Mouse (Mus musculus): ENCODE data around the gene Rhbg.

The Rhbg gene

DNA sequence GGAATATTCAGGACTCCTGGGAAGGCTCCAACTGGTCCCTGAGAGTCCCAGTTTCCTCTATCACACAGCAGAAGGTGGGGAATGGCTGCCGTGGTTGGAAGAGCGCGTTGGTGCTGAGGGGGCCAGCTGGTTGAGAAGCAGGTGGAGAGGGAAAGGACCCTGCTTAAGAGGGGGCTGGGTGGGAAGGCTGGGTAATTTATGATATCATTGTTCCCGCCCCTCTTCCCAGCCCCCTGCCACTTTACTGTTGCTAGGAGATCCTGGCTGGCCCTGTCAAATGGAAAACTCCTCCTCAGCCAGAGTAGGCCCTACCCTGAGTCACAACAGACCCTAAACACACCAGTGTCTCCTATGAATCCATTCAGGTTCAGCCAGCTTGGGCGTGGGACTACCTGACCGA lies 26.5 kb downstream of the Rhbg start:
- DNase-seq (ENCODE audit: low spot score), result no peak

DNA sequence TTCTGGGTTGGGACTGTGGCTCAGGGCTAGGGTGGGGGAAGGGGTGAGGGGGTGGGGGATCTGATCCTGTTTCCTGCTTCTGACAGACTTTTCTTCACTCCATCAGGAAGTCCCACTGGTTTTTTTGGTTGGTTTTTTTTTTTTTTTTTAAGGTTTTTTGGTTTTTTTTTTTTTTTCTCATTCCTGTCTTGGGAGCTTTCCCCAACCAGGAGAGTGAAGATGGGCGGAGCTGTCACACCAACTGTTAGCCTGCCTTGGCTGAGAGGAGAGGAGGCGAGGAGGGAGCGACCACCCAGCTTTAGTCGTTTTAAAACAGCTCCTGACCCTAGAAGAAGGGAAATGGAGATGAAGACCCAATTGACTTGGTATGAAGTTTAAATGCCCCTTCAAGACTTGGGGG lies 27.2 kb downstream of the Rhbg start:
- no peak for DNase-seq (ENCODE audit: low spot score)

DNA sequence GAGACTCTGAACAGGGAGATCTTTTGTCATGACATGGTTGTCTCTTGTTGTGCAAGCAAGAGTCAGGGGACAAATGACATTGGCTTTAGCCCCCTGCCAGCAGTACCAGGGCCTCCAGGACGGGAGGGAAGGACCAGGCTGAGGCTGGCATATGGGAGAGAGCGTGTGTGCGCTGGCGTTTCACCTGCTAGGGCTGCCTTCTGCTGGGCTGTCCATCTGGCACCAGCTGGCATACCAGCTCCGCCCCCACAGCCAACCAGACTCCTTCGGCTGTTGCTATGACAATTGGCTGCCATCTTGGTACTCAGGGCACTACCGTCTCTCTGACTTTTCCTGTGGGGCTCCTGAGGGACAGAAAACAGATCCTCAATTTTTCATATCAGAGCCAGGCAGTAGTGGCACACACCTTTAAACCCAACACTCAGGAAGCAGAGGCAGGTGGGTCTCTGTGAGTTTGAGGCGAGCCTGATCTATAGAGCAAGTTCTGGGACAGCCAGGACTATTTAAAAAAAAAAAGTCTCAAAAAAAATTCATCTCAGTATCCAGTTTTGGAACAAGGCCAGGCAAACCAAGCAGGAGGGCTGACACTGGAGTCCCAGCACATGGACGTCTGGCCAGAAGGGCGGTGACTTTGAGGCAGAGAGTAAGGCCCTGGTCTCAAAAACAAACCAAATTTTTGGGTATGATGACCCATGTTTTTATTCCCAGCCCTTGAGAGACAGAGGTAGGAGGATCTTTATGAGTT lies 28.2 kb downstream of the Rhbg start:
- no peak for DNase-seq (ENCODE audit: low spot score)

GRCm38 (mm10) chr3:88224929-88225328 lies 29.6 kb downstream of the Rhbg start:
- no peak for DNase-seq (ENCODE audit: low spot score)

DNA sequence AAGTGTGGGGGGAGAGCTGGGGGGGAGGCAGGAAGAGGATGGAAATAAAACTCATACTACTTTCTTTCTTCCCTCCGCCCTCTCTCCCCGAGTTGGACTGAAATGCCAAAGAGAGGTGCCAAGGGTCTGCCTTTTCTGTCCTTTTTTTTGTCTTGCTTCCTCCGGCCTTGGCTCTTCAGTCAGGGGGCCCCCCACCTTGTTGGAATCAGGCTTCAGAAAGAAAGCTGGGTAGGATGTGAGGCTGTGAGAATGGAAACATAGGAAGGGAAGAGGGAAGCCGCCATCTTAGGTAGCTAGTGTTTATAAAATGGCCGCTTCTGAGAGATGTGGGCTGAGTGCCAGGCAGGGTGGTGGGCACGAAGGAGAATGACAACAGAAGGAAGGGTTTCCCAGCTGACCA lies 32.1 kb downstream of the Rhbg start:
- no peak for DNase-seq (ENCODE audit: low spot score)

DNA sequence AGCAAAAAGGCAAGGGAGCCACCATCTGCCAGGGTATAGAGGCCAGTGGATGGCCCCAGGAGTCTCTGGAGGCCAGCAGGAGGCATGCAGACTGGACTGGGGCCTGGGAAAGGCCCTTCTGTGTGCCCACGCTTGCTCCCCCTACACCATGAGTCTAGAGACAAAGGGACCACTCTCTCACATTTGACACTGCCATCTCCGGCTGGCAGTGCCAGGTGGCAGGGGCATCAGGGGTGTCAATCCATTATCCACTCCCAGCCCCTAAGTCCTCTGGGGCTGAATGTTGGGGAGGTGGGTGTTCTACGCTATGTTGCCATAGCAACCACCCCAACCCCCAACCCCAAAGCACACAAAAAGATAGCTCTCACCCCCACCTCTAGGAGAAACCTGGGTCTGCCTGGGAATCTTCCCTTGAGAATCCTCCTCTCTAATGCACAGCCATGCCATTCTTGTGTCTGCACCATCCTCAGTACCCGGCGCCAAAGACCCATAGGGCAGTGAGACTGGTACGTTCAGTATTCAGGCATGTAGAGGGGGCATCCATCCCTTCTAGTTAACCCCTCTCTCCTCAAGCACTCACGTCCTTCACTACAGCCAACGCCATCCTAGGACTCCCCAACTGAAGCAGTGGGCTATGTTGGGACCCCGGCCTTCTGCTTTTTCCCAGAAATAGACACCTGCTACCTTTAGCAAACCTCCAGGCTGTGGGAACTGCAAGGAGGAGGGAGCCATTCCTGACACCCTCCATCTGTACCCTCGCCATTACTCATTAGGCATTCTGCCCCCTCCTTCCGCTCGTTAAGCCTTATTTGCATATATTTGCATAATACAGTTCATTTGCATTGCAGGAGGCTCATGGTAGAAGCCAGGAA lies 32.8 kb downstream of the Rhbg start:
- DNase-seq (ENCODE audit: low spot score), result no peak

GRCm38 (mm10) chr3:88220842-88221241 lies 33.7 kb downstream of the Rhbg start:
- DNase-seq (ENCODE audit: low spot score), result peak; percentile 86

- DNase-seq (ENCODE audit: low spot score), result no peak
Observed at GRCm38 (mm10) chr3:88219940-88220339, 34.6 kb downstream of the Rhbg start.

GRCm38 (mm10) chr3:88217679-88218078 lies 36.8 kb downstream of the Rhbg start:
- DNase-seq (ENCODE audit: low spot score), result no peak

DNA sequence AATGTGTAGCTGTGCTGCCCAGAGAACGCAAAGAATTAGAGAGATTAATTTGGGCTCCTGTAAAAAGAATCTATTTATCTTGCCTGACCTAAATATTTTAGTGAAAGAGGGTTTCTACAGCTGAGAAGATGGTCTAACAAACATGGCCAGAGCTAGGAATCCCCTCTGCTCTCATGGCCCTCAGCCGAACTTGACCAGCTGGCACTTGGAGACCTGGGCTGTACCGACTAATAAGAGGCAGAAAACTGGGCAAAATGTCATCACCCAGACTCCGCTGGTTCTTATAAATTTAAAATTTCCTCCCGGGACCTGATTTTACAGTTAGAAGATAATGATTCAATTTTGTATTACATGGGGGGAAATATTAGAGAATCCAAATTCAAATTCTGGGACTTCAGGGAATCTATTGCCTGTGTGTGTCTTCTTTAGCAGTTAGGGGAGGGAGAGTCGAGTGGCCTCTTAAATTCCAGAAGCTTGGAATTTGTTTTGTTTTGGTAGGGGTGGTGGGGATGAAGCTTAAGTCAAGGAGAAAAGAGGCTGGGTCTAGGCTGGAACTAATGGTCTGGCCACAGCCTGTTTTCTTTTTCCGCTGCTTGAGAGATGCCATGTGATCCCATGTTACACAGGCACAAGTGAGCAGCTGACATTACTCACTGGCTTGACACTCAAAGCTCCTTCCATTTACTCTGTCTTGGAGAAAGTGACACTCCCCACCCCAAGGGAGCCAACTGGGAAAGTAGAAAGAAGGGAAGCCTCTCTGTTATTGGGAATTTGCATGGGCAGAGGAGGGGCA lies 37.8 kb downstream of the Rhbg start:
- peak; percentile 64 for DNase-seq (ENCODE audit: low spot score)

GRCm38 (mm10) chr3:88216116-88216515 lies 38.4 kb downstream of the Rhbg start:
- DNase-seq (ENCODE audit: low spot score), result no peak

GRCm38 (mm10) chr3:88215553-88216004 lies 38.9 kb downstream of the Rhbg start:
- no peak for DNase-seq (ENCODE audit: low spot score)

DNA sequence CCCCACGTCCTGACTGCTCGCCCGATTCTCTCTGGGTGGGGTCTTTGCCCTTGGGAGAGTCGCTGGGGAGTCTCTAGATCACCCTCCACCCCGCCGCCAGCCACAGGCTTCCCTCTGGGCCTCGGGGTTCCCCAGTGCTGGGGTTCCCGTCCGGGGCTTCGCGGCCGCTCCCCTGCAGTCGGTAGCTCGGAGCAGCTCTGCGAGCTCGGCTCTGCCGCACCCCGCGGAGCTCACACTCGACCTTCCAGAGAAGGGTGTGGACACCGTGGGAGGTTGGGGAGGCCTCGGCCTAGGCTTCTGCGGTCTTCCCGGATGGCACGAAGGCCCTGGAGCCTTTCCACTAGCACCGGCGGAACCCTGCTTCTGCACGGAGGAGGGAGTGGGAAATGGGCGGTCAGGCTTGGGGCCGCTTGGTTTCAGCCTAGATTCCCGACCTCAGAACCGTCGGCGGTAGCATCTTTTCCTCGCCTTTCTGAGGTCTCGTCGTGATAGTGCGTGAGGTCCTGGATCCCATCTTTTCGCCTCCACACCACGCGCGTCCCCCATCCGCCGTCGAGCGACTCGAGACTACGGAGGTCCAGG lies 39.4 kb downstream of the Rhbg start:
- no peak for DNase-seq (ENCODE audit: low spot score)

- no peak for DNase-seq (ENCODE audit: low spot score)
Observed at GRCm38 (mm10) chr3:88214197-88214938, 40.1 kb downstream of the Rhbg start.

- no peak for DNase-seq (ENCODE audit: low spot score)
Observed at GRCm38 (mm10) chr3:88213019-88213418, 41.5 kb downstream of the Rhbg start.

- DNase-seq (ENCODE audit: low spot score), result no peak
Observed at GRCm38 (mm10) chr3:88212356-88212755, 42.2 kb downstream of the Rhbg start.

DNA sequence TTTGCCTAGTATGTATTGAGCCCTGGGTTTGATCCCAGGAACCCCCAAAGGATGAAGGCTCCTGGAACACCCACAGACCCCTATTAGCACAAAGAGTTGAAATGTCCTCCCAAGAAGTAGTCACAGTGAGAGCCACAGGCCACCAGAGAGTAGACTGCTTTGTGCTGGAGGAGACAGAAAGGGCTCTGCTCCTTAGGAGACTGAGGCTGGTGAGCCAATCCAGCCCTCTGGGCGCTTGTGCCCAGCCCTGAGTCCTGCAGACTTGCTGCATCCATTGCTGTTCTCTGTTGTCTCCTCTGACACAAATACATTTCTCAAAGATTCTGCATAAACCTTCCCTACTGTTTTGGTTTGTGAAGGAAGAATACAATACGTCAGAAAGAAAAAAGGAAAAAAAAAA lies 43.6 kb downstream of the Rhbg start:
- DNase-seq (ENCODE audit: low spot score), result no peak

GRCm38 (mm10) chr3:88210121-88210520 lies 44.4 kb downstream of the Rhbg start:
- DNase-seq (ENCODE audit: low spot score), result peak; percentile 51

DNA sequence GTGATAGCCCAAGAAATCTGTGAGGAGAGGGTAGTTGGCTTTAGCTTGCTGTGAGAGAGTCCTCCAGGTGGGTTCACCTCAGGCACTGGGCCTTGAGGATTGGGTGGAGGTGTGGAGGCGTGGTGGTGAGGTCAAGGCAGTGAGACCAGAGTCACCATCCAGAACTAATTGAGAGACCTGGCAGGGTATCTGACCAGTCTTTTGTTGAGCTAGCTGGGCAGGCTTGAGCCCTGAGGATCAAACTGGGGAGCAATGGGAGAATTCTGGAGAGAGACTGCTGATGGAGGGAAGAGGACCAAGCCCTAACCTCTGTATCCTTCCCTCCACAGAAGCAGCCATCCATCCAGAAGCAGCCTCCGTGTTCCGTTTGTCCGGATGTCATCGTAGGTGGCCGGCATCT lies 45.2 kb downstream of the Rhbg start:
- no peak for DNase-seq (ENCODE audit: low spot score)

DNA sequence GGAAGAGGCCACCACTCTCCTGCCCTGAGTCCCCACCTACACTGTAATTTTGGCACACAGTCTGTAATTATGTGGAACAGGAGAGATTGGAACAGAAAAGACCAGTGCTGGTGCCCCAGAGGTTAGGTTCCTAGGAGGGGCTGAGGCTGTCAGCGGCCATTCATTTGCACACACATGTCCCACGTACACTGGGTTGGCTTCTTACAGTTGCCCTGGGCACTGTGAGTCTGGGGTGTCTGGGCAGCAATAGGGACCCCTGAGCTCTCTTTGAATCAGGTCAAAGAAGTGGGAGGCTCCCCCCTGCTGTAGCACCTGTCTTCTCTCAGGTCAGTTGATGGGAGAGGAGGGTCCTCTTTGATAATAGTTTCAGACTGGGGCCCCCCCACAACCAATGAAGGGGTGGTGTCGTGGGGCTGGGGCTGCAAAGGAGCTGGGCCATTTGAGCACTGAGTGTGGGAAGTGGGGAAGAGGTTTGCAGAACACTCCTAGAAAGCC lies 46.2 kb downstream of the Rhbg start:
- DNase-seq (ENCODE audit: low spot score), result no peak

GRCm38 (mm10) chr3:88207451-88208100 lies 46.9 kb downstream of the Rhbg start:
- no peak for DNase-seq (ENCODE audit: low spot score)

Data from adipocyte (in vitro differentiated cells).